Mouse (Mus musculus) heart, adult 18-20 months (tissue): ENCODE results near the gene Zfp354c. TPM values are rescaled to one million over a fixed set of nuclear protein-coding genes. Genes with fewer than 3 reads are reported as not detected.

Experiments used
- DNase-seq, 2 experiments: peaks; one replicate each; pipeline ENCODE4 v3.0.0; 2021 to 2022; ENCODE audit warnings: mixed read lengths in 1 of 2
- long read RNA-seq, 2 experiments: library from polyadenylated mRNA; stranded (forward); transcript quantifications; one replicate each; pipeline ENCODE4 v2.0.0; 2021
- total RNA-seq, 2 experiments: library from RNA; stranded (reverse); gene quantifications; 2 replicates each; pipeline ENCODE4 v1.2.3; 2021

The Zfp354c gene
- total RNA-seq = 1 to 10 TPM; 2.1 to 3.6 TPM
- long read RNA-seq, experiment 1, full-length matches to known transcripts = 1 of 2 reads
- long read RNA-seq, experiment 1, partial matches to known transcripts = 0 of 2 reads
- long read RNA-seq, experiment 1, other reads (novel, unspliced or antisense) = 1 of 2 reads
- long read RNA-seq, experiment 2, full-length matches to known transcripts = 1 of 1 reads
- long read RNA-seq, experiment 2, partial matches to known transcripts = 0 of 1 reads
- long read RNA-seq, experiment 2, other reads (novel, unspliced or antisense) = 0 of 1 reads

DNA sequence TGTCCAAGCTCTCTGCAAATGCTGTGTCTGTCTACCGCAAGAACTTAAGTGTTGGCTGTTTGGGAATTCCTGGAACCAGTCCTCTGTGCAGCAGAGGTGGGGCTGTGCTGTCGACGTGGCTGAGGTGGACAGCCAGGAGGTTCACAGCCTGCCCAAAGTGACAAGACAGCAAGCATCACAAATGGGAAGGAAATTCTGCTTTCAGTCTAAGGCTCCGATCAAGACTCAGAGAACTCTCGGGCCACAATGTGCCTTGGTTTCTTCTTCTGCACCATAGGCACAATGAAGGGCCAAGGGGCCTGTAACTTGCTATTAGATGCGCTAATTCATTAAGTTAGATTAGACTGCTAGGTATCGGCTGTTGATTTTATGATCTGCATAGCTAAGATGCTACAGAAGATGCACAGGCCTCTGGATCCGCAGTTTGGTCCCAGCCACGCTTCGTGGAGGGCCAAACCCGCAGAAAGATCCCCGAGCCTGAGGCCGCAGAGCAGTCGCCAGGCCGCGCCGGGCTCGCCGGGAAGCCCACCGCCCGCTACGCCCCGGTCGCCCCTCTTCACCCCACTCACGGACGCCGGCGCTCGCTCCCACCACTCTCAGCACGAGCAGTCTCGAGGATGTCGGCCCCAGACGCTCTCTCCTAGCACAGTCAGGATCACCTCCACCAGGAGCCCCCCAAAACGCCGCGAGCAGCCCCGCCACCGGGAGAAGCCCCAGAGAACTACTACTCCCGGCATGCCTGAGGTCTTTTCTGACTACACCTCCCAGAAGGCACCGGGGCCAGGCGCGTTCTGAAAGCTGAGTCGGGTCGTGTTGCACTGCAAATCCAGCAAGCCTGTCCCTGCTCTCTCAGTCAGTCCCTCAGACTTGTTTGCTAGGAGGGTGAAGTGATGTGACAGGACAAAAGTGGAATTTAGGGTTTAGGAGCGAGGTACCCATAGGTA is at the start of gene Zfp354c:
Zfp354c (minus strand) TSS at position 715 of the 944 bp plus-strand sequence.
- DNase-seq = peak; percentile 89 to 94

- no peak for DNase-seq
These were observed 23.6 kb upstream of the Zfp354c start for GRCm38 (mm10) chr11:50850989-50851601.

DNA sequence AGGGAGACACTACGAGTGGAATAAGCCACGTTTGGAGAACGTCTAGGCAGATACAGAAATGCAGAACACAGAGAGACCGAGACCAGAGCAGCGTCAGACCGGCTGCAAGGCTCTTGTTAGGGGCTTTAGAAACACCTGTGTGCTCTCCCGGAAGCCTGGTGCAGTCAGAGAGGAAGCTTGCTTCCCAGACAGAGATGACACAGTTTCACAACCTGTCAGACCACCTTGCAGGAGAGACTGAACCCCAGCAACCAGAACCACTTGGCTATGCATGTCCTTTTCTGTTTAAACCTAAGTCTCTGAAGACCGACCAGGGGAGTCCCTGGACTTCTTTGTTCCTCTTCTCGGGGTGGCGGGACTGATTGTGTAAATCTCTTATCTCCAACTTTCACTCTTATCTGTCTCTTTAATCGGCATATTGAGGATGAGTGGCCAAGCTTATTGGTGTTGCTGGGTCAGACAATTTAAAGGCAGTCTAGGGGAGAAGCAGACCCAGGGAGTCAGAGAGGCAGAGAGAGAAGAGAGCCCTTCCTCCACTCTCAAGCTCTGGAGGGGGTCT is 22.7 kb upstream of the Zfp354c start, which contains the start of gene Grm6:
Grm6 (plus strand) TSS at position 509 of the 559 bp plus-strand sequence.
- no peak for DNase-seq

- no peak for DNase-seq
These were observed 21.8 kb upstream of the Zfp354c start for GRCm38 (mm10) chr11:50849310-50849709.

DNA sequence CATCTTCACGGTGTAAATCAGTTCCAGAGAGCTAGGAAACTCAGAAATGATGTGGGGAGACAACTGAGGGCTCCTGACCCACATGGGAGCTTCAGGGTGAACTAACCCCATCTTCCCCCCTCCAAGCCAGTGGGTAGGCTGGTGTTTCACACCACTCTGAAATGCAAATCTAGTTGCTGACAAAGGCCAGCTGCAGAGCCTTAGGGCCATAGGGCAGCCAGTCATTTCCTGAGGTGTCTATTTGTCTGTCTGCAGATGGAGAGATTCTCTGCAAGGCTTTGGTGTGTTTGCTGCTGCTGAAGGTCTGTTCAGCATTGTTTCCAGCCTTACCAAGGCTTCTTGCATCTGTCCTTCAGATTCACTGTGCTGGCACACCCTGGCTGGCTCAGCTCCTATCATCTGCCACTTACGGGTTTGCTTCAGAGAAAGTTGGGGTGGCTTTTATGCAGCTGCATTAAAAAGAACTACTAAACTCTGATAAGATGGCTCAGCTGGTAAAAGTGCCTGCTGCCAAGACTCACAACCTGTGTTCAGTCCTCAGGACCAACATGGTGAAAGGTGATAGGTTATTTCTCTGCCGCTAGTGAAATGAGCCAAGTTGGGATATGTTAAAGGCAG is 21.1 kb upstream of the Zfp354c start:
- no peak for DNase-seq

- no peak for DNase-seq
These were observed 19.5 kb upstream of the Zfp354c start for GRCm38 (mm10) chr11:50847047-50847446.

DNA sequence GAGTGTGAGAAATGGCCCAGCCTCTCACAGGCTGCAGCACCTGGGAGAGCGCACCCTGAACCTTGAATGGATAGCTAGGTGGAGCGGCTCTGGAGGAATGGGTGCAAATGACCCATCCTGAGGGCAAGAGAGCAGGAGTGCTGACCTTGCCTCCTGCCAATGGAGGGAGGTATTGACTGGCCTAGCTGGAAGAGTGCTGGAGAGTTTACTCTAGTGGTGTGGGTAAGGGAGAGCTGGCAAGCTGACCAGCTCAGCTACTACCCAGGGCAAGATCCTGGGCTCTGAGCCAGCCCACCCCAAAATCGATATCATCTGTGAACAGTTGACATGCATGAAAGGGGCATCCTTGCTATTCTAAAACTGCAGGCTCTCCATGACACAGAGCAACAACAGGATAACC is 18.4 kb upstream of the Zfp354c start:
- no peak for DNase-seq

DNA sequence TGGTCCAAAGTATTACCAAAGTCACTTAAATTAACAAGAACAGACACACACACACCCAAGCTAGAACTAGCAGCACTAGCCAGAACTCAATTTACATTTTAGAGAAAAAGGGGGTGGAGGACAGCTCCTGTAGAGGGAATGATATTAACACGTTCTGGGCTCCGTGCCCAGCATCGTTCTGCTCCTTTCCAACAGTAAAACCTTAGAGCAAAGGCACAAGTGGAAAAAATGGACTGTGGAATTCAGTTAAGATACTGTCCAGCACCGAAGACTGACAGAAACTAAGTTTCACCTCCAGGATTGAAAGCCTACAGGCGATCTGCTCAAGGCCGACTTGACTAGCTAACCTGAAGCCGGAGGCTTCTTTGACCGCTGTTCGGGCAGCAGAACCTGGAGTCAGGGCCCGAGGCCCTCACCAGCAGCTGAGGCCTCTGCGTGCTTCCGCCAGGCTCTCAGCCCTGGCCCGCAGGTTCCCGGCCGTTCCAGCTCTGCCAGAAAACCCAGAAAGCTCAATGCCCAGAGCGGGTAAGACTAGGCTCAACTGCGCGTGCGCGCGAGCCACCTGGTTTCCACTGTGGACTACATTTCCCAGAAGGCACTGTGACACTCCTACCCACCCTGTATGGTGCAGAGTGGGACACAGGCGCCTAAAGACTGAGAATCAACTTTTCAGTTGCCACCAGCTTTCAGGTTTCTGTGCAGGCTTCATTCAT is 13.7 kb upstream of the Zfp354c start, which contains the start of gene Zfp879:
Zfp879 (minus strand) TSS at position 530 of the 713 bp plus-strand sequence.
- DNase-seq = peak; percentile 92 to 93

- DNase-seq = no peak
These were observed 8.2 kb upstream of the Zfp354c start for GRCm38 (mm10) chr11:50835727-50836126.

DNA sequence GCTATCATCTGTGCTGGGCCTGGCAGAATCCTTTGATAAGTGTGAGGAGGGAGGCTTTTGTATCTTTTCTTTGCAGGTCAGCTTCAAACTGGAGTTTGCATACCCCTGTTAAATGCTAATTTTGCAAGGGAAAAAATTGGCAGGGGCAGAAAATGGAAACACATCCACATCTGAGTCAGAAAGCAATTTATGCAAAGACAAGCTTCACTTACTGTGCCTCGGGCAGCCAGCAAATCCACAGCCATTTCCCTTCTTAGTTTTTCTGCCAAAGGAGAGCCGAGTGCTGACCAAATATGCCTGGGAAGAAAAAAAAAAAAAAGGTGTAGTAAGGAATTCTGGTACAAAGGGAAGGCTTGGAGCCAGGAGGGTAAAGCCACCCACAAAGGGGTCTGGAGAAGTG is 1.3 kb downstream of the Zfp354c start:
- DNase-seq = no peak

DNA sequence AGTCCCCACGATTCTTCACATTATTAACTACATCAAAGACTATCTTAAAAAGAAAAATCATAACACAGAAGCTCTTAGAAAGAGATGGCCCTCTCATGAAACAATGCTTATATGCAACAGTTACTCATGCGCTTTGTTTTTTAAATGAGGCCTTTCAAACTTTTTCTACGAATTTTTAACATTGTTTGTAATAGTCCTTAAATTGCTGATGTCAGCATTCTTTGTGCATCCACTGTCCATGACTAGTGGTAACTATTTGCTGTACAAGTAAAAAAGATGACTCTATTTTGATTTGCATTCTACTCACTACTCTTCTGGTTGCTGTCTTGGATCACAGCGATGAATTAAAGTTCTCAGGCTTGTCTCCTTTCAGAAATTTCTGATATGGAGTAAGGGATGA is 13.3 kb downstream of the Zfp354c start:
- DNase-seq = no peak

- DNase-seq = no peak
These were observed 28.7 kb downstream of the Zfp354c start for GRCm38 (mm10) chr11:50798836-50799235.

DNA sequence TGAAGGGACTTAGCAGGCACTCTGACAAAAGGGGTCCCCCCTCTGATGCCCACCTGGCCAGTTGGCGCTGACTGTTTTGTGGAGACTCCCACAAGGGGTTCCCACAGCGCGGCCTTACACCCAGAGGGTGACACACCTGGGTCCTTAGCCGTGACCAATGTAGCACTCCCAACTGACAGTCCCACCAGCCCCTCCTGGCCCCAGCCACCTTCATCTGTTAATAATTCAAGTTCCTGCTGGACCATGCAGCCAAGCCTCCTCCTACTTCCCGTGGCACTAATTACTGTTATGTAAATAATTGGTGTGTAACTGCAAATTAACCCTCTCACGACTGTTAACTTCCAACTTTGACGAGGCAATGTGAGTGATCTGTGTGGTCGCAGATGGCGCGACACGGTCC is 29.9 kb downstream of the Zfp354c start:
- DNase-seq = no peak

GRCm38 (mm10) chr11:50771006-50771405 is 56.5 kb downstream of the Zfp354c start:
- no peak for DNase-seq

- DNase-seq = peak; percentile 87 to 95
These were observed 58.4 kb downstream of the Zfp354c start for GRCm38 (mm10) chr11:50768995-50769749.

- peak in 1 of 2 experiments; percentile 67 for DNase-seq
These were observed 60.5 kb downstream of the Zfp354c start for GRCm38 (mm10) chr11:50767039-50767438.

GRCm38 (mm10) chr11:50766461-50766860 is 61.1 kb downstream of the Zfp354c start:
- no peak for DNase-seq
